Mouse (Mus musculus) lung, postnatal 0 days (tissue): Measurements from ENCODE around the gene Psmb10.

Source experiments
- CTCF ChIP-seq: IDR thresholded peaks from 2 replicates; pipeline ENCODE4 v1.5.1; 2016; ENCODE audit warnings: antibody characterized with exemption, mild to moderate bottlenecking
- EP300 ChIP-seq: IDR thresholded peaks from 2 replicates; pipeline ENCODE4 v1.6.1; 2016; ENCODE audit warnings: antibody characterized with exemption, mild to moderate bottlenecking, control low read depth

DNA sequence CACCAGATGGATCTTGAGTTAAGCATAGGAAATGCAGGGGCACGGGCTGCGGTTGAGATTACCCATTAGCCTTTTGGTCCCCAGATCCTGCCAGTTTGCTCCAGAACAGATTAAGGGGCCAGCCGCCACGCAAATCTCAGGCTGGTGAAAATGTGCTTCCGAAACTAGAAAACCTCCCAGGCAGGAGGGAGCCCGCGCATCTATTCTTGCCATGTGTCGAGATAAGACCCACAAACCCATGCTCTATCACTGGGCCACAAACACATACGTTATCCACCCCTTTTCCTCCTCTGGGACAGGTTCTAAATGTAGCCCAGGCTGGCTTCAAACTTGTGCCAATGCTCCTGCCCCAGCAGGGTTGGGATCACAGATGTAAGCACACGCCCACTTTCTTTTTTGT is 23.3 kb upstream of the Psmb10 start:
- no peak for TF ChIP-seq CTCF
- no peak for TF ChIP-seq EP300
